Mouse (Mus musculus): ENCODE data around the gene Prokr1.
"Not testable (repeated sequence)": the region's sequence is repeated elsewhere in the genome, so short reads cannot be mapped to it uniquely, and the experiment has no call there.

The Prokr1 gene

GRCm38 (mm10) chr6:87590394-87591281 is at the start of gene Prokr1:
TSS of gene Prokr1 (minus strand) at chr6:87590743.
- in situ Hi-C loops (cut with MboI; ENCODE audit: low pct_unique_long_range_greater_than_20kb in 1 of 2, low sequenced_read_pairs in 2 of 2, unreplicated experiment in 1 of 2): no loop called here

DNA sequence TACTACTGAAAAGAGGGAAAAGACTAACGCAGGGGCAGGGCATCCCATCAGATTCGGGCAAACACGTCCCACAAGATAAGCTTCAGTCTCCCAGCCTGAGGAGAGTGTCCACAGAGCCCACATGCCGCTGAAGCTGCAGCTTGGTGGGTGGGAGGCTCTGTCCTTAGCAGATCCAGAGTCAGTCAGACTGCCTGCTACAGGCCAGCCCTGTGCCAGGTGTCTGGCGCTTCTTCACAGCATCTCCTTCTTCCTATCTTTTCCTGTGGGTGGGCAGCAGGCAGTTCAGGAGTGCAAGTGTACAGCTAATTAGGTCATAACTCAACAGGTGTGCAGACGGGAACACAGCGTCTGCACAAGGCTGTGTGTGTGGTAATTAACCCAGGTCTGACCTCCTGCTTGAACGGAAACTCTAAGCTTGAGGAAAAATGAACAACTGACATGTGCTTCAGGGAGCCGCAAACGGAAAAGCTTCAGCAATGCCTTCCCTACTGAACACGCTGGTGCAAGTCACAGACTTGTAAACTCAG is 47.7 kb upstream of the Prokr1 start:
- in situ Hi-C loops (cut with MboI; ENCODE audit: low pct_unique_long_range_greater_than_20kb in 1 of 2, low sequenced_read_pairs in 2 of 2, unreplicated experiment in 1 of 2): no loop called here

DNA sequence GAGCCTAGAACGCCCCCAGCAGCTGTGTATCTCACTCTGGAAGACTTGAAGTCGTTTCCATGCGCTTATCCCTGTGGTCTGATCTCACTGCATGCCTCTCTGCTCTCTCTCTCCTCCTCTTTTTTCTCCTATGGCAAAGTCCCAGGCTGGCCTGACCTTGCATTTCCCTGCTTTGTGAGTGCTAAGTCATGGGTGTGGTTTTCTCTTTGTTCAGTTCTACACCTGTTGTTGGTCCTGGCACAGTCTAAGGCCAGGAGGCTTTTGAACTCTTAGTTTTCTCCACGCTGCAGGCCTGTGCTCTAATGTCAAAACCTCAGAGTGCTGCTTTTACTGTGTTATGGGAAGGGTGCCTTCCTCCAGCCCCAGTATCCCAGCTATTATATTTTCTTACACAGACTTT is 41.6 kb upstream of the Prokr1 start:
- in situ Hi-C loops (cut with MboI; ENCODE audit: low pct_unique_long_range_greater_than_20kb in 1 of 2, low sequenced_read_pairs in 2 of 2, unreplicated experiment in 1 of 2): no loop called here

- in situ Hi-C loops (cut with MboI; ENCODE audit: low pct_unique_long_range_greater_than_20kb in 1 of 2, low sequenced_read_pairs in 2 of 2, unreplicated experiment in 1 of 2): not testable (repeated sequence)
Measured at GRCm38 (mm10) chr6:87628936-87629335, 38.4 kb upstream of the Prokr1 start.

GRCm38 (mm10) chr6:87623151-87623550 is 32.6 kb upstream of the Prokr1 start:
- in situ Hi-C loops (cut with MboI; ENCODE audit: low pct_unique_long_range_greater_than_20kb in 1 of 2, low sequenced_read_pairs in 2 of 2, unreplicated experiment in 1 of 2): no loop called here

DNA sequence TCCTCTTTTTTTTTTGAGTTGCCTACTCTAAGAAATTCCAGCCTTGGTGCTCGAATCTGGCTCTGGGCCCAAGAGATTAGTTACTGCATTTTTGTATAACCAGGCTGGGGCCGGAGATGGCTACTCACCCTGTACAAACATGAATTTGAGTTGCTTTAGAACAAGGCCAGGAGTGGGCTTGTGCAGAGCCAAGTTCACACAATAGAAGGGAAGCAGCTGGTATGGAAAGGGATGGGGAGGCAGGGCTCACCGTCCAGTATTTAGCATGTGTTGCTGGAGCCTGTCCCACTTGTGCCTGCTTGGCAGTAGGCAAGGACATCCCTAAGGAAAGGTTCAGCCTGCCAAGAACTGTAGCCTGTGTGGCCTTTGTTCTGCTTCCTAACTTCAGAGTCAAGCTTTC is 30.7 kb upstream of the Prokr1 start:
- in situ Hi-C loops (cut with MboI; ENCODE audit: low pct_unique_long_range_greater_than_20kb in 1 of 2, low sequenced_read_pairs in 2 of 2, unreplicated experiment in 1 of 2): no loop called here

DNA sequence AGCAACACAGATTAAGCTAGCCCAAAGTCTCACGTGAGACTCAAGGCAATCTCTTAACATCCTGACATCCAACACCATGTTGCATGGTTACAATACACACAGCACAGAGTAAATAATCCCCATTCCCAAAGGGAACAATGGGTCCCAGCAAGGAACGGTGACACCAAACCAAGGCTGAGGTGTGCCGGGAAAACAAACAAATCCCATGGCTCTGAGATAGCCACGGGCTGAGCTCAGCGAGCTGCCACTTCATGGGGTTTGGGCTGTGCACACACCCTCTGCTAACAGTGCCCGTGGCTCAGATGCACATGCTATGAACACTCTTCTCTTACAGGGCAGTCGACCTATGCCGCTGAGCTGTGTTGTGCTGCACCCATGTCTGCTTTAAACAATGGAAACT is 27.5 kb upstream of the Prokr1 start:
- in situ Hi-C loops (cut with MboI; ENCODE audit: low pct_unique_long_range_greater_than_20kb in 1 of 2, low sequenced_read_pairs in 2 of 2, unreplicated experiment in 1 of 2): no loop called here

DNA sequence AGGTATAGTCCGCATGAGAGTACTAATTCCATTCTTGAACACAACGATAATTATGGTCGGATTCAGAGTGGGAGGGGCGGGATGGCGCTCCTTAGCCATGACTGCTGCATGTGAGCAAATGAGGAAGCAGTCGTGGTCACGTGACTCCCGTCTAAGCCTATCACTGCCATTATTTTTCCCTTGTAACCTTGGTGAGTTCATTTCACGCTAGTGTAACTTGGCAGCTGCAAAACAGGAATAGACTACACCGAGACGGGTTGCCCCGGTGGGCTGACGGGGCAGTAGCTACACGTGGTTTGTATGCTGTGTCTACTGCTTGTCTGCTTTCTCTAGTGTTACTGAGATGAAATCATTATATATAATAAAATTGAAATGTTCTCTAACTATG is 25.1 kb upstream of the Prokr1 start:
- in situ Hi-C loops (cut with MboI; ENCODE audit: low pct_unique_long_range_greater_than_20kb in 1 of 2, low sequenced_read_pairs in 2 of 2, unreplicated experiment in 1 of 2): no loop called here

GRCm38 (mm10) chr6:87614794-87615695 is 24.5 kb upstream of the Prokr1 start:
- in situ Hi-C loops (cut with MboI; ENCODE audit: low pct_unique_long_range_greater_than_20kb in 1 of 2, low sequenced_read_pairs in 2 of 2, unreplicated experiment in 1 of 2): no loop called here

- in situ Hi-C loops (cut with MboI; ENCODE audit: low pct_unique_long_range_greater_than_20kb in 1 of 2, low sequenced_read_pairs in 2 of 2, unreplicated experiment in 1 of 2): no loop called here
Measured at GRCm38 (mm10) chr6:87599825-87600224, 9.3 kb upstream of the Prokr1 start.

DNA sequence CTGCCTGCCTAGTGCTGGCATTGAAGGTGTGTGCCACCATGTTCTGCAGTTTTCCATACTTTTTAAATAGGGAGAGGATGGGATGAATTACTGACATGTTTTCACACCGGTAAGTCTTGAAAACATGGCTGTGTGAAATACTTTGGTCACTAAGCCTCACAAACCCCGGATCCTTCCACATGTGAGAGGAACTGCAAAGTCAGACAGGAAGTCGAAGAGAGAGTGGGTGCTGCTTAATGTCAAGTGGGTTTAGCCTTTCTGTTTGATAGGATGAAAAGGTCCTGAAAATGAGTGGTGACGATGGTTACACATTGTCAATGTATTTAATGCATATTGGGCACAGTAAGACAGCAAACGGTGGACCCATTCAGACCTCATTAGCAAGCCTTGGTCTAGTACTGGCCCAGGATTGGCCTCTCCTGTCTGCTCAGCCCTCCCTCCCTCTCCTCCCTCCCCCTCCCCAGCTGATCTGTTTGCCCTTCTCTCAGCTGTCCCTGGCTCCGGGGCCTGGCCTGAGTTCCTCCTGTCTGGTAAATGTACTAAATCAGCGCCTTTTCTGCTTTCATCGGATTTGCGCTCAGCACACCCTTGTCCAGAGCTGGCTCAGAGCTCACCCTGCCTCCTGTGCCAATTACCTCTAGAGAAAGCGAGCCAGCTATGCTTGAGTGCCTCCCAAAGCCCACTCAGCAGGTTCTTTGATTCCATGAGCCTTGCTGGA is 6.7 kb upstream of the Prokr1 start:
- in situ Hi-C loops (cut with MboI; ENCODE audit: low pct_unique_long_range_greater_than_20kb in 1 of 2, low sequenced_read_pairs in 2 of 2, unreplicated experiment in 1 of 2): no loop called here

- in situ Hi-C loops (cut with MboI; ENCODE audit: low pct_unique_long_range_greater_than_20kb in 1 of 2, low sequenced_read_pairs in 2 of 2, unreplicated experiment in 1 of 2): no loop called here
Measured at GRCm38 (mm10) chr6:87594188-87594587, 3.6 kb upstream of the Prokr1 start.

DNA sequence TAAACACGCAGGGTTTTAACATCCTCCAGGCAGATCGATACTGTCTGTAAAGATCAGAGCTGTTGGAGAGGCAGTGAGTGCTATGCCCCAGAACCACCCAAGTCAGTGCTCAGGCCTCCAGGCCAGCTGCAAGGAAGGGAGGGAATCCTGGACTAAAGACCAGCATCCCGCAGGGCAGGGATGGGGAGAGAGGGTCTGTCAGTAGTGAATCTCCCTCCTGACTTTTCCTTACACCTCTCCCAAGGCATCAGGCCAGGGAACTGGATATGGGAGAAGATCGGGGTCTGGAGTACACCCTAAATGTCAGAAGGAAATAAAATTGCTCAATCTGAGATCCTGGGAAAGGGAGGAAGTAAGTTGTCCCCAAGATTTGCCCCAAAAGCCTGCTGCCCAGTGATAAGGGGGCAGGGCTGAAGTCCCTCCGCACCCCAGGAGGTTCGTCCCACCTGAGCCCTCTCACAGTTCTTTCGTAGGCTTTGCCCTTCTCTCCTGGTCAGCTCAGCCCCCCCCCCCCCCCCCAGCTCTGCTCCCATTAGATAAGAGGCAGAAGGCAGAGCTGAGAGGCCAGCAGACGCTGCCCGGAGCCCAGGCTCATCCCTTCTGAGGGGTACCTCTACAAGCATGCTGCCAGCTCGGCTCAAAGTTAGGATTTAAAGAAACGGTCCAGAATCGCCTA is 687 bp downstream of the Prokr1 start:
- in situ Hi-C loops (cut with MboI; ENCODE audit: low pct_unique_long_range_greater_than_20kb in 1 of 2, low sequenced_read_pairs in 2 of 2, unreplicated experiment in 1 of 2): no loop called here

GRCm38 (mm10) chr6:87583991-87584390 is 6.6 kb downstream of the Prokr1 start:
- in situ Hi-C loops (cut with MboI; ENCODE audit: low pct_unique_long_range_greater_than_20kb in 1 of 2, low sequenced_read_pairs in 2 of 2, unreplicated experiment in 1 of 2): no loop called here

- in situ Hi-C loops (cut with MboI; ENCODE audit: low pct_unique_long_range_greater_than_20kb in 1 of 2, low sequenced_read_pairs in 2 of 2, unreplicated experiment in 1 of 2): no loop called here
Measured at GRCm38 (mm10) chr6:87583183-87583611, 7.3 kb downstream of the Prokr1 start.

DNA sequence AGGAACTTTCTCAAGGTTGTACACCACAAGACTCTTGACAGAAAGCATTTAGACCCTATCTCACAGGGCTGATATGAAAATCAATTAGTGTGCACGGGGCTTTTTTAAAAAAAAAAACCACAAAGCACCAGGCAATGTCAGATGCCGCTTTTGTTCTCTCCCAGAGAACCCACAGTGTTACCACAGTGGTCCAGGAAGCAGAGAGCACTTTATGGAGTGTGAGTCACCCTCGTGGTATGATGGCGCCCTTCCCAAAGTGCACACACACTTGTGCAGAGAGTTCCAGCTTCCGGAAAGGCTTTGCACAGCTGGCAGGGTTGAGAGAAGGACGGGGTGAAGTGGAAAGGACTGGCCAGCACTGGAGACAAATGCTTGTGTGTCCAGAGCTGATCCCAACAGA is 8.1 kb downstream of the Prokr1 start:
- in situ Hi-C loops (cut with MboI; ENCODE audit: low pct_unique_long_range_greater_than_20kb in 1 of 2, low sequenced_read_pairs in 2 of 2, unreplicated experiment in 1 of 2): no loop called here

DNA sequence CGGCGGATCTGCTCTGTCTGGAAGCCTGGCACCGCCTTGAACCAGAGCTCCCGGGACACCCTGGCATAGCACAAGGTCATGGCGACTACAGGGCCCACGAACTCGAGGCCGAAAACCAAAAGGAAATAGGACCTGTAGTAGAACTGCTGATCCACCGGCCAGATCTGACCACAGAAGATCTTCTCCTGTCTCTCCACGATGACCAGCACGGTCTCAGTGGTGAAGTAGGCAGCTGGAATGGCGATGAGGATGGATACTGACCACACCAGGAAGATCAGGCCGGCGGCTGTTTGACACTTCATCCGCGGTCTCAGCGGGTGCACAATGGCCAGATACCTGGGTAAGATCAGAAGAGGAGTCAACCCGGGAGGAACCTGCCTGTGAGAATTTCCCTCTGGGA is 9.0 kb downstream of the Prokr1 start:
- in situ Hi-C loops (cut with MboI; ENCODE audit: low pct_unique_long_range_greater_than_20kb in 1 of 2, low sequenced_read_pairs in 2 of 2, unreplicated experiment in 1 of 2): no loop called here

- in situ Hi-C loops (cut with MboI; ENCODE audit: low pct_unique_long_range_greater_than_20kb in 1 of 2, low sequenced_read_pairs in 2 of 2, unreplicated experiment in 1 of 2): no loop called here
Measured at GRCm38 (mm10) chr6:87581071-87581470, 9.5 kb downstream of the Prokr1 start.

All from mouse embryonic stem cell (cell line).